Mouse (Mus musculus): Measurements from ENCODE around the gene Farp1. TPM values are rescaled to one million over a fixed set of nuclear protein-coding genes. Genes with fewer than 3 reads are reported as not detected.
"Not testable (repeated sequence)": the region's sequence is repeated elsewhere in the genome, so short reads cannot be mapped to it uniquely, and the experiment has no call there.

The Farp1 gene
- polyA plus RNA-seq, 1 experiment from 2014 or later: 22.0 TPM

DNA sequence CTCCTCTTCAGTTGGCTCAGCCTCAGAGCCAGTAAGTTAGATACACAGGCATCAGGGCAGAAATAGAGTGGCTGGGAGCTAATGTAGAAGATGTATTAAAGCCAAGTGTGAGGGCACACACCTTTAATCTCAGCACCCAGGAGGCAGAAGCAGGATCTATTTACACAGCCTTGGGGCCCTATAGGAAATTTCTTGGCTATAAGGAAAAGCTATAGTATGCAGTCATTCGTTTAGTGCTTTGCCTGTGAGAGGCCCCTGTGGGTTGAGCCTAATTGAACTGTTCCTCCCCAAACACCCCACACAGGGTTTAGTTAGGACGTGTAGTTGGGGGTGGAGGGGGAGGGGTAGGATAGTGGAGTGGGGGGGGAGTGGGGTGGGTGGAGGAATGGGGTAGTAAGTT is 87.9 kb downstream of the Farp1 start:
- Histone ChIP-seq H3K27me3 (ENCODE audit: control insufficient read depth, insufficient read depth, low read depth, low read length) (no peaks in the 10 kb centered on the region), H3K4me3 (ENCODE audit: low read length) (no peak overlapping the region), H3K27ac (ENCODE audit: low read length) (no peak overlapping the region), H3K36me3 (ENCODE audit: control insufficient read depth, insufficient read depth, low read length) (no peaks in the 10 kb centered on the region), H3K9me3 (ENCODE audit: control insufficient read depth, low read length) (no peaks in the 10 kb centered on the region), H3K9ac (ENCODE audit: low read length) (no peak overlapping the region), H3K4me1 (replicated peaks; ENCODE audit: control insufficient read depth, insufficient read depth, low read length) (peaks cover 30% of the 10 kb centered on the region), H3K4me2 (ENCODE audit: low read depth, low read length) (no peak overlapping the region)
- ATAC-seq (ENCODE audit: low read depth): peak; percentile 23; the same call in 1 of the 2 replicates
- 22% methylated on average over 2 of the region's 2 CpGs for WGBS

DNA sequence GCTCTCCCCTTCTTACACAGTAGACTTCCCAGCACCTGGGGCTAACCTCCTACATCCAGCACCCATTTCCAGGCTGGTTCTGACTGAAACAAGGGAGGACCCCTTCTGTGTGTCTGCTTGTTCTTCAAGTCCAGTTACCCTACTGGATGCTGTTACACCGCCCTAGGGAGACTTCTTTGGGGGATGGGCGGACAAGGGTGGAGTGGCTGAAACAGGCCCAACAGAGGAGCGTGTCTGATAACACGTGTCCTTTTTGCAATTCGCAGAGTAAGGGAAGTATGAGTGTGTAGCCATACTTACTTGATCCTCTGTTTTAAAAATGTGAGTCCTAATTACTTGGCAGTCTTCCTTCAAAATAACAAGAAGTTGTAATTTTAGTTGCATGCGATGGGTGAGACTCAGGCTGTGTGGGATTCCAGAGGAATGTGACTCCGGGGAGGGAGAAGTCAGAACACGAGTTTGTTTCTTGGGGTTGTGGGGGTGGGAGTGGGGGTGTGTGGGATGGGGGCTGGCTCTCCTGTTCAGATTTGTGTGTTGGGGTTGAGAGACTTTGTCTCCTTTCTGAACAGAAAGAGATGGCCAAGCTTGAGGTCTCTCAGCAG is 89.5 kb downstream of the Farp1 start:
- Histone ChIP-seq H3K9me3 (ENCODE audit: control insufficient read depth, low read length) (no peaks in the 10 kb centered on the region), H3K4me3 (ENCODE audit: low read length) (no peak overlapping the region)
- ATAC-seq (ENCODE audit: low read depth): peak; percentile 10; the same call in 1 of the 2 replicates

DNA sequence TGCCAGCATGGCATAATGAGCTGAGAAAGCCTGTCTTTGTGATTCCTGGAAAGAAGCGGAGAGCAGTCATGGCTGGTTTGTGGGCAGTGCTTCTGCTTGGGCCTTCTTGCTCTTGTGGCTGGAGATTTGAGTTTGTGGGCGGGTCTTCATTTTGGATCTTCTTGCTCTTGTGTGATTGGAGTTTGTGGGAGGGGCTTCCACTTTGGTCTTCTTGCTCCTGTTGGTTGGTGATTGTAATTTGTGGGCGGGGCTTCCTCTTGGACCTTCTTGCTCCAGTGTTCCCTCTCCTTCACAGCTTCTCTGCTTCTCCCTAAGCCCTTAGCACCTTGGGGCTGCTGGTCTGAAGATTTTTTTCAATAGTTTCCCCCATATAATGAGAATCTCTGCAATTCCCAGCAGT is 90.7 kb downstream of the Farp1 start:
- no peaks in the 10 kb centered on the region for H3K27me3 ChIP-seq (ENCODE audit: control insufficient read depth, insufficient read depth, low read depth, low read length)
- WGBS: 93% methylated on average over 3 of the region's 3 CpGs
- H3K9me3 ChIP-seq (ENCODE audit: control insufficient read depth, low read length): no peaks in the 10 kb centered on the region
- H3K4me3 ChIP-seq (ENCODE audit: low read length): no peak overlapping the region
- no peak overlapping the region for H3K27ac ChIP-seq (ENCODE audit: low read length)
- no peaks in the 10 kb centered on the region for H3K36me3 ChIP-seq (ENCODE audit: control insufficient read depth, insufficient read depth, low read length)
- H3K4me1 ChIP-seq (replicated peaks; ENCODE audit: control insufficient read depth, insufficient read depth, low read length): peaks cover 31% of the 10 kb centered on the region
- no peak overlapping the region for H3K9ac ChIP-seq (ENCODE audit: low read length)
- H3K4me2 ChIP-seq (ENCODE audit: low read depth, low read length): no peak overlapping the region
- no peak for ATAC-seq (ENCODE audit: low read depth)

More for the DNA sequence above, 89.5 kb downstream of the Farp1 start:
- Histone ChIP-seq H3K36me3 (ENCODE audit: control insufficient read depth, insufficient read depth, low read length) (no peaks in the 10 kb centered on the region), H3K27ac (ENCODE audit: low read length) (no peak overlapping the region), H3K27me3 (ENCODE audit: control insufficient read depth, insufficient read depth, low read depth, low read length) (no peaks in the 10 kb centered on the region), H3K9ac (ENCODE audit: low read length) (no peak overlapping the region), H3K4me2 (ENCODE audit: low read depth, low read length) (no peak overlapping the region), H3K4me1 (replicated peaks; ENCODE audit: control insufficient read depth, insufficient read depth, low read length) (peaks cover 30% of the 10 kb centered on the region)
- WGBS: 64% methylated on average over 8 of the region's 8 CpGs

DNA sequence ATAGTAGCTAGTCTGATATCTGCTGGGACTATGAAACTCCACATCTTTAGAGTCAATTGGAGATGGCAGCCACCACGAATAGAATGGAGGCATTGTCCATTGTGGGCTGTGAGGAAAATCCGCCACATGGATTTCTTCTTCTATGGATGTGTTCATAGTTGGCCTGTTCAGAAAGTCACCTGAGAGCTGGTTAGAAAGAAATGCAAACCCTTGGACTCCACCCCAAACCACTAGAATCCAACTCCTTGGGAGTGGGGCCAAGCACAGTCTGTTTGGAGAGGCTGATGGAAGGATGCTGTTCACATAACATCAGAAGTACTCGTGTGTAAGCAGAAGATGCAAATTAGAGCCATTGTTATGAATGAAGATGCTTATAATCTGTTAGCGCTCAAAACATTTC is 91.3 kb downstream of the Farp1 start:
- Histone ChIP-seq H3K4me3 (ENCODE audit: low read length) (no peak overlapping the region), H3K4me1 (replicated peaks; ENCODE audit: control insufficient read depth, insufficient read depth, low read length) (peaks cover 32% of the 10 kb centered on the region), H3K9me3 (ENCODE audit: control insufficient read depth, low read length) (no peaks in the 10 kb centered on the region), H3K4me2 (ENCODE audit: low read depth, low read length) (no peak overlapping the region), H3K27ac (ENCODE audit: low read length) (no peak overlapping the region), H3K36me3 (ENCODE audit: control insufficient read depth, insufficient read depth, low read length) (no peaks in the 10 kb centered on the region), H3K9ac (ENCODE audit: low read length) (no peak overlapping the region), H3K27me3 (ENCODE audit: control insufficient read depth, insufficient read depth, low read depth, low read length) (no peaks in the 10 kb centered on the region)
- no peak for ATAC-seq (ENCODE audit: low read depth)
- WGBS: 63% methylated on average over 4 of the region's 4 CpGs

DNA sequence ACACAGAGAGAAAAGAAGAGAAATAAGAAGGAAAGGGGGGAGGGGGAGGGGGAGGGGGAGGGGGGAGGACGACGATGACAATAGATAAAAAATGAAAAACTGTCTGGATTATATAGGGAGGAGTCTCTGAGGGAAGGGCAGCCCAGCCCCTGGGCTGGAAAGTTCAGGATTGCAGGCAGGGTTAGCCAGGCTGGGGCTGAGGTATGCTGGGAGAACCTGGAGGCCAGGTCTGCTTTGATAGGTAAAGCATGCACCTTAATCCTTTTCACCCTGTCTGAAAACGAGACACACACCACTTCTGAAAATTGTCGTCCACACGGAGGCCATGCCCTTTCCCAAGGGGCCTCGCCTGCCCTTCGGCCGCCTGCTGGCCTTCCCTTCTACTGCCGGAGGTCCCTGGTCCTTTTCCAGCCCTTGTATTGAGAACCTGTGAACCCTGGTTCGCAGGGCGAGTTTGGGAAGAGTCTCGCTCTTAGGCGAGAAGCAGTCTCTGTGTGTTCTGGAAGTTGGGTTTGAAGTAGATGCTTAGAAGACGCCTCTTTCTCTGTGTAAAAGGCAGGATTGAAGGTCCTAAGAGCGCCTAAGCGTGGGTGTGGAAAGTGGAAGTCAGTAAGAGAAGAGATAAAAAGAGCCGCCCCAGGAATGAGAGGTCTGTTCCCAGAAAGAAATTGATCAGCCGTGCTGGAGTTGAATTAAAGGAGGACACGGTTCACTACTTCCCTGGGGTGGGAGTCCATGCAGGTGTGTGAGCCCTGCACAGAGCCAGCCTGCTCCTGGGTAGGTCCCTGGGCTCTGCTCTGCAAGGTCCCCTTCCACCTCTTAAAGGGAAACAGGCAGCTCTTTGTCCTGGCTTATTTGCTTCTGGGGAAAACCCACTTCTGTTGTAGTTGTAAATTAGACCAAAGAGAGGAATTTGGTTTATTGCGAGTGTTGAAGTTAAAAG is 94.1 kb downstream of the Farp1 start:
- Histone ChIP-seq H3K27me3 (ENCODE audit: control insufficient read depth, insufficient read depth, low read depth, low read length) (no peaks in the 10 kb centered on the region), H3K36me3 (ENCODE audit: control insufficient read depth, insufficient read depth, low read length) (no peaks in the 10 kb centered on the region), H3K9ac (ENCODE audit: low read length) (no peak overlapping the region; the same call in 1 of the 2 replicates), H3K4me1 (replicated peaks; ENCODE audit: control insufficient read depth, insufficient read depth, low read length) (peaks cover 19% of the 10 kb centered on the region), H3K27ac (ENCODE audit: low read length) (peak overlapping the region; percentile 47), H3K9me3 (ENCODE audit: control insufficient read depth, low read length) (no peaks in the 10 kb centered on the region), H3K4me3 (ENCODE audit: low read length) (no peak overlapping the region), H3K4me2 (ENCODE audit: low read depth, low read length) (peak overlapping the region; percentile 16; the same call in 1 of the 2 replicates)
- peak; percentile 62; the same call in 1 of the 2 replicates for ATAC-seq (ENCODE audit: low read depth)
- 42% methylated on average over 20 of the region's 20 CpGs for WGBS

DNA sequence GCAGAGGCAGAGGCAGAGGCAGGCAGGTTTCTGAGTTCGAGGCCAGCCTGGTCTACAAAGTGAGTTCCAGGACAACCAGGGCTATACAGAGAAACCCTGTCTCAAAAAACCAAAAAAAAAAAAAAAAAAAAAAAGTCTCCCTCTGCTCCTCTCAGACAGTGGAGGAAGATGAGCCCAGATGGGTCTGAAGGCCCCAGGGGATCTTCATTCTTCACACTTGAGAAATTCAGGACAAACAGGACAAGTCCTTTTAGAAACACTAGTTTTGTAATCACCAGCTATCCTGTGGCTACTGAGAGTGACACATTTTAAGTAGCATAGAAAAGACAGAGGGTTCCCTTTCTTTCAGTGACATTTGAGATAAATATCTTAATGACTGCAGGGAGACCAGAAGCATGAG is 95.4 kb downstream of the Farp1 start:
- H3K9me3 ChIP-seq (ENCODE audit: control insufficient read depth, low read length); H3K27ac ChIP-seq (ENCODE audit: low read length); H3K9ac ChIP-seq (ENCODE audit: low read length); H3K4me3 ChIP-seq (ENCODE audit: low read length); ATAC-seq (ENCODE audit: low read depth); H3K27me3 ChIP-seq (ENCODE audit: control insufficient read depth, insufficient read depth, low read depth, low read length); H3K36me3 ChIP-seq (ENCODE audit: control insufficient read depth, insufficient read depth, low read length); H3K4me2 ChIP-seq (ENCODE audit: low read depth, low read length): not testable (repeated sequence)
- WGBS: 100% methylated on average over 1 of the region's 1 CpGs
- H3K4me1 ChIP-seq (replicated peaks; ENCODE audit: control insufficient read depth, insufficient read depth, low read length): peaks cover 12% of the 10 kb centered on the region; the same call in 1 of the 2 replicates

DNA sequence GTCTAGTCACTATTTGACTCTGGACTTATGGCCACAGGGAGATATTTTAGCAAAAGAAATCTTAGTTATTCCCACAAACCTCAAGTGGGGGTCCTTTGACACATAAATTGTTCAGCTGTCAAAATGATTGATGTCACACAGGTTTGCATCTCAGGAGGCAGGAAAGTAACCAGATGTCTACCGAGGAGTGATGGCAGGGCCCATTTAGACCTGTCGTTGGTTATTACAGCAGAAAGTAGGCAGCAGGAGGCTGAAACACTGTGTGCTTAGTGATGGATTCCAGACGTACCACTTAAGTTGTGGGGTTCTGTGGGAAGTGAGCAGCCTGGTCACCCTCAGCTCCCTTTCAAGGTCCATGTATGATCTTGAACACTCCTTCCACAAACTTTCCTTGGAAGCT is 99.4 kb downstream of the Farp1 start:
- 30% methylated on average over 3 of the region's 3 CpGs for WGBS
- Histone ChIP-seq H3K9ac (ENCODE audit: low read length) (no peak overlapping the region), H3K36me3 (ENCODE audit: control insufficient read depth, insufficient read depth, low read length) (no peaks in the 10 kb centered on the region), H3K9me3 (ENCODE audit: control insufficient read depth, low read length) (no peaks in the 10 kb centered on the region), H3K27me3 (ENCODE audit: control insufficient read depth, insufficient read depth, low read depth, low read length) (no peaks in the 10 kb centered on the region), H3K4me3 (ENCODE audit: low read length) (no peak overlapping the region), H3K4me2 (ENCODE audit: low read depth, low read length) (no peak overlapping the region), H3K4me1 (replicated peaks; ENCODE audit: control insufficient read depth, insufficient read depth, low read length) (peaks cover 27% of the 10 kb centered on the region), H3K27ac (ENCODE audit: low read length) (no peak overlapping the region)
- ATAC-seq (ENCODE audit: low read depth): no peak

DNA sequence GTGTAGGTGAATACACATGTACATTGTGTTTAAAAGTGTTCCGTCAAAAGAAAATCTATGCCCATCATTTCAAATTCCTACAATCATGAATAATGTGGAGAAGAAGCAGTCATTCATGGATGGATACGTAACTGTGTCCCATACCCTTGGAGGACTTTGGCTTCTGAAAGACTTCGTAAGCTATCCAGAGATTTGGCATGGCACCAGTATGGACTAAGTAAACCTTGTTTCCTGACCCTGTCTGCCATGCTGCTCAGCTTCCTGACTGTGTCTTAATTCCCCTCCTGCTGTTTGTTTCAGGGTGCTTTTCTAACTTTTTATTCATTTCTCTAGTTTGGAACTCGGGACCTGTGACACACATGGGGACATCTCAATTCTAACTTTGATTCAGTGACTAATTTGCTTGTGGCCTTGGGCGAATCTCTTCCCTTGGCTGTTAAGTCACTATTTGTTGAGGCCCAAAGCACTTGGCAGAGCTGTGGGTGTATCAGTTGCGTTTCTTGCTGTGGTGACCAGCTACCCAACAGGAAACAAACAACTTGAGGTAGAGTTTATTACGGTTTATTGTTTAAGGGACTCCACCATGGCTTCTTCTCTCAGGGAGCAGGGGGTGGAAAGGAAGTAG is 108.9 kb downstream of the Farp1 start:
- Histone ChIP-seq H3K4me2 (ENCODE audit: low read depth, low read length) (no peak overlapping the region), H3K36me3 (ENCODE audit: control insufficient read depth, insufficient read depth, low read length) (no peaks in the 10 kb centered on the region), H3K9me3 (ENCODE audit: control insufficient read depth, low read length) (no peaks in the 10 kb centered on the region), H3K27me3 (ENCODE audit: control insufficient read depth, insufficient read depth, low read depth, low read length) (no peaks in the 10 kb centered on the region), H3K4me1 (replicated peaks; ENCODE audit: control insufficient read depth, insufficient read depth, low read length) (peaks cover 42% of the 10 kb centered on the region), H3K4me3 (ENCODE audit: low read length) (no peak overlapping the region), H3K27ac (ENCODE audit: low read length) (no peak overlapping the region), H3K9ac (ENCODE audit: low read length) (no peak overlapping the region)
- WGBS: 80% methylated on average over 7 of the region's 7 CpGs
- ATAC-seq (ENCODE audit: low read depth): no peak

DNA sequence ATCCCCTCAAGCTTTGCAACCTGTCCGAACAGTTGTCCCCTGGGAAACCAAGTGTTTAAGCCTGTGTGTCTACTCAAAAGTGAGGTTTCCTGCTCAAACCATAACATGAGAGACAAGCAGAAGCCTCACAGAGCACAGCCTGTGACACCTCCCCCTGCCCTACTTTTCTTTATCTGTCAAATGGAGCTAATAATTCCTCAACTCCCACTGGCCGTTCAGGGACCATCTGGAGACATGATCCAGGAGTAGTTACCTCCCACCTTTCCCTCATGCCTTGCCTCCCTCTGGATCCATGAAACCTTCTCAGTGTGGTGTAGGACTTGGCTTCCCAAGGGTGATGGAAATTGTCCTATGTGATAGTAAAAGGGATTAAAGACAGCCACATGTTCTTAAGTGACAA is 109.5 kb downstream of the Farp1 start:
- no peak overlapping the region for H3K4me2 ChIP-seq (ENCODE audit: low read depth, low read length)

More for the DNA sequence above, 109.5 kb downstream of the Farp1 start:
- no peaks in the 10 kb centered on the region for H3K27me3 ChIP-seq (ENCODE audit: control insufficient read depth, insufficient read depth, low read depth, low read length)
- peaks cover 40% of the 10 kb centered on the region for H3K4me1 ChIP-seq (replicated peaks; ENCODE audit: control insufficient read depth, insufficient read depth, low read length)
- H3K36me3 ChIP-seq (ENCODE audit: control insufficient read depth, insufficient read depth, low read length): no peaks in the 10 kb centered on the region
- 49% methylated on average over 2 of the region's 2 CpGs for WGBS
- H3K9me3 ChIP-seq (ENCODE audit: control insufficient read depth, low read length): no peaks in the 10 kb centered on the region
- no peak for ATAC-seq (ENCODE audit: low read depth)
- H3K9ac ChIP-seq (ENCODE audit: low read length): no peak overlapping the region
- H3K4me3 ChIP-seq (ENCODE audit: low read length): no peak overlapping the region
- H3K27ac ChIP-seq (ENCODE audit: low read length): no peak overlapping the region
